Mouse (Mus musculus) midbrain, postnatal 0 days (tissue): ENCODE results near the gene Hmgn1. TPM values are rescaled to one million over a fixed set of nuclear protein-coding genes. Genes with fewer than 3 reads are reported as not detected.

Experiments used
- ATAC-seq: fragments of 200-750 bp; cut with Nextera tagmentation; 2 replicates; pipeline ENCODE4 v1.8.0; 2017; ENCODE audit warnings: moderate number of reproducible peaks, mild to moderate bottlenecking, moderate TSS enrichment, moderate library complexity; ENCODE audit not compliant: low FRiP score
- DNase-seq: peaks from one replicate; pipeline ENCODE4 v3.0.0-alpha.2; 2015; ENCODE audit warnings: low spot score
- H3K27ac ChIP-seq: fragments of 300-500 bp; sonication (generic); 2 replicates; pipeline ENCODE4 v1.5.1; 2014; ENCODE audit warnings: low read depth, mild to moderate bottlenecking, low read length, mixed read lengths
- H3K27me3 ChIP-seq: fragments of 300-500 bp; sonication (generic); 2 replicates; pipeline ENCODE4 v1.6.1; 2014; ENCODE audit warnings: low read length, control low read depth, mixed read lengths; ENCODE audit not compliant: insufficient read depth
- H3K36me3 ChIP-seq: fragments of 300-500 bp; sonication (generic); 2 replicates; pipeline ENCODE4 v1.6.1; 2014; ENCODE audit warnings: low read length, control low read depth, mixed read lengths; ENCODE audit not compliant: insufficient read depth
- H3K4me1 ChIP-seq: fragments of 300-500 bp; sonication (generic); 2 replicates; pipeline ENCODE4 v1.6.1; 2014; ENCODE audit warnings: mild to moderate bottlenecking, control low read depth, antibody characterized with exemption, low read length, mixed read lengths; ENCODE audit not compliant: insufficient read depth
- H3K4me2 ChIP-seq: fragments of 300-500 bp; sonication (generic); 2 replicates; pipeline ENCODE4 v1.6.1; 2014; ENCODE audit warnings: low read depth, mild to moderate bottlenecking, low read length, mixed read lengths; ENCODE audit not compliant: poor library complexity, severe bottlenecking
- H3K4me3 ChIP-seq: fragments of 300-500 bp; sonication (generic); 2 replicates; pipeline ENCODE4 v1.5.1; 2014; ENCODE audit warnings: low read depth, mild to moderate bottlenecking, low read length, moderate library complexity
- H3K9ac ChIP-seq: fragments of 300-500 bp; sonication (generic); replicated peaks from 2 replicates; pipeline ENCODE4 v1.6.1; 2014; ENCODE audit warnings: mild to moderate bottlenecking, low read length, moderate library complexity, mixed read lengths; ENCODE audit not compliant: poor library complexity, severe bottlenecking
- H3K9me3 ChIP-seq: fragments of 300-500 bp; sonication (generic); 2 replicates; pipeline ENCODE4 v1.6.1; 2016; ENCODE audit warnings: low read length, control low read depth
- CTCF ChIP-seq: IDR thresholded peaks from 2 replicates; pipeline ENCODE4 v1.5.1; 2016; ENCODE audit warnings: antibody characterized with exemption, mild to moderate bottlenecking
- WGBS: fragments of 180-500 bp; shearing (Covaris S2); extraction: QIAGEN DNeasy Blood & Tissue Kit; methylation state at CpG from one replicate; pipeline ENCODE4 v1.1.7; 2014; 5-methylcytosine and 5-hydroxymethylcytosine counted together
- polyA plus RNA-seq: library from polyadenylated mRNA; unstranded; fragments of >200 nt; fragmentation: Nextera tagmentation; extraction: Ambion mirVana; gene quantifications from 2 replicates; pipeline ENCODE4 v1.2.1, GENCODE M21; 2015
- total RNA-seq: library from RNA; depleted of rRNA; stranded (reverse); fragments of >200 nt; gene quantifications from 2 replicates; pipeline ENCODE4 v1.2.3, GENCODE M21; 2014

Gene Hmgn1
- total and polyA plus RNA-seq, 2 experiments from 2014 or later = 106 to 202 TPM

- no peaks in the 10 kb centered on the region for H3K27me3 ChIP-seq
- no peak for TF ChIP-seq CTCF
- no peaks in the 10 kb centered on the region for H3K4me1 ChIP-seq
- H3K4me2 ChIP-seq = no peak overlapping the region
- 97% methylated on average over 2 of the region's 2 CpGs for WGBS
- H3K9ac ChIP-seq = no peak overlapping the region
- ATAC-seq = no peak
- H3K9me3 ChIP-seq = no peaks in the 10 kb centered on the region
- H3K36me3 ChIP-seq = peaks cover 28% of the 10 kb centered on the region
- H3K4me3 ChIP-seq = no peak overlapping the region
- no peak overlapping the region for H3K27ac ChIP-seq
- DNase-seq = no peak
Observed at GRCm38 (mm10) chr16:96154476-96154875, 26.9 kb upstream of the Hmgn1 start.

DNA sequence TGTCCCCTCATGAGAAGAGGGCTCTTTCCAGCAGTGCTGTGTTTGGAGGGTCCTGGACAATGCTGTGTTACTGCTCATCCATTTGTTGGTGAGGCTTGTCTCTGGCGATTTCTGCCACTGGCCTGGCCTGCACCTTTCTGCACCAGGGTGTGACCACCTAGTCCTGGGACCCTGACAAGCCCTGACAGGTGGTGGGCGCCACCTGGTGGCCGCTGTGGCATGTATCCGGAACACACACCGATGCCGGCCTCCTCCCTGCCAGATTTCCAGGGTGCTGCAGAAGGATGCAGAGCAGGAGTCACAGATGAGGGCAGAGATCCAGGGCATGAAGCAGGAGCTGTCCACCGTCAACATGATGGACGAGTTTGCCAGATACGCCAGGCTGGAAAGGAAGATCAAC lies 24.0 kb upstream of the Hmgn1 start:
- Histone ChIP-seq H3K4me2 (no peak overlapping the region), H3K9me3 (no peaks in the 10 kb centered on the region), H3K4me3 (no peak overlapping the region), H3K27ac (no peak overlapping the region), H3K36me3 (peaks cover 21% of the 10 kb centered on the region), H3K9ac (no peak overlapping the region), H3K27me3 (no peaks in the 10 kb centered on the region), H3K4me1 (peaks cover under 1% of the 10 kb centered on the region; the same call in 1 of the 2 replicates)
- 0 out of 2 replicates have a peak, but pooled peaks have one; percentile 20 for ATAC-seq
- peak; percentile 85 for TF ChIP-seq CTCF
- peak; percentile 65 for DNase-seq
- 22% methylated on average over 9 of the region's 9 CpGs for WGBS

DNA sequence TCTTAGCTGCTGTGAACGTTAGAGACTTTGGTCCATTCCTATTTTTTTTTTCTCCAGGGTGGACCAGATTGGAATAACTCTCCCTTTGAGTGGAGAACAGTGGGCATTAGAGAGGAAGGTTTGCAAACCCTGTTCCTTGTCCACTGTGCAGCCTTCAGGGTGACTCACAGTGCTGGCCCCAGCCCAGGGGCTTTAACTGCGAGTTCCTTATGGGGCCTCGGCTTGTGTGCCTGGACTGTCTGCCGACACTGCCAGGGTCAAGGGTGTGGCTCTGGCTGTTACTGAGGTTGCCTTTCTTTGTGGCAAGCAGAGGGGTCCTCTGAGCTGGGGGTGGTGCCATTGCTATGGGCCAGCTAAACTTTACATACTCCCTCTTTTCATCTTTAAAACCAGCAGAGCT lies 23.5 kb upstream of the Hmgn1 start:
- Histone ChIP-seq H3K4me1 (peaks cover 6% of the 10 kb centered on the region; the same call in 1 of the 2 replicates), H3K36me3 (peaks cover 19% of the 10 kb centered on the region), H3K4me3 (no peak overlapping the region), H3K27ac (no peak overlapping the region), H3K9me3 (no peaks in the 10 kb centered on the region), H3K4me2 (no peak overlapping the region), H3K9ac (no peak overlapping the region), H3K27me3 (no peaks in the 10 kb centered on the region)
- ATAC-seq (no peak), DNase-seq (no peak)
- 77% methylated on average over 4 of the region's 4 CpGs for WGBS
- TF ChIP-seq CTCF = no peak

DNA sequence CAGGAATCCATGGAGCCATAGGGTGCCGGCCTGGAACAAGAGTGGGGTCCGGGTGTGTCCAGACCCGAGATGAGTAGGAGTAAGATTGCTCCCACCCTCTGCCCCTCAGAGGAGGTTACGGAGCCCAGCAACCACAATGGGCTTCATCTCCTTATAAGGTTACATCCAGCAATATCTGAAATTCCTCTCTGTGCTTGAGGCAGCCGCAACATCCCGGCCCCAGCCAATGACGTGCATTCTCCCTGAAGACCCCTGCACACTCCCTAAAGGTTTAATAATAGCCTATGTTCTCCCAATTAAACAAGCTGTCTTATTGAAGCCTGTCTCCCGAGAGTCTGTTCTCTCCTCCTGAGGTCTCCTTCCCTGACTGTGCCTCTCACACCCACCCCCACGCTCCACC lies 21.8 kb upstream of the Hmgn1 start:
- H3K4me1 ChIP-seq = peaks cover 8% of the 10 kb centered on the region; the same call in 1 of the 2 replicates
- H3K36me3 ChIP-seq = peaks cover 14% of the 10 kb centered on the region
- ATAC-seq (no peak), DNase-seq (no peak)
- H3K9ac ChIP-seq = no peak overlapping the region
- no peaks in the 10 kb centered on the region for H3K9me3 ChIP-seq
- H3K27me3 ChIP-seq = no peaks in the 10 kb centered on the region
- H3K4me3 ChIP-seq = no peak overlapping the region
- WGBS = 81% methylated on average over 9 of the region's 9 CpGs
- H3K27ac ChIP-seq = no peak overlapping the region
- no peak overlapping the region for H3K4me2 ChIP-seq
- no peak for TF ChIP-seq CTCF

DNA sequence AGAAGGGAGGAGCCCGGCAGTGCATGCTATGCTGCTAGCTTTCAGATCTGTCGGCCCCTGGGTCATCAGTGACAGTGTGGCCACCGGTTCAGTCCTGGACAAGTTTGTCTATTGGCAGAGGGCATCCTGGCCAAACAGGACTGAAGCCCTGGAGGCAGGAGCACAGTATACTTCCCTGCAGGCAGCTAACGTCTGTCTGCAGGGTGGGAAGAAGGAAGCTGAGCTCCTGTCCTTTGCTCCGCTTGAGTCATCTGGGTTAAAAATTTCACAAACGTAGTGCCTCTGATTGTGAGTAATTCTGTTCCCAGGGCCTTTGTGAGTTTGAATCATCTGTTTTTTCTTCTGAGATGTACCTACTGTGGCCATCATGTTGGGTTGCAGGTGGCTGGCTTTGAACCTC lies 21.3 kb upstream of the Hmgn1 start:
- WGBS = 87% methylated on average over 6 of the region's 6 CpGs
- Histone ChIP-seq H3K27ac (no peak overlapping the region), H3K9me3 (no peaks in the 10 kb centered on the region), H3K4me3 (no peak overlapping the region), H3K4me1 (peaks cover 8% of the 10 kb centered on the region; the same call in 1 of the 2 replicates), H3K9ac (no peak overlapping the region), H3K36me3 (peaks cover 9% of the 10 kb centered on the region), H3K4me2 (no peak overlapping the region), H3K27me3 (no peaks in the 10 kb centered on the region)
- TF ChIP-seq CTCF = no peak
- no peak for ATAC-seq
- DNase-seq = no peak

DNA sequence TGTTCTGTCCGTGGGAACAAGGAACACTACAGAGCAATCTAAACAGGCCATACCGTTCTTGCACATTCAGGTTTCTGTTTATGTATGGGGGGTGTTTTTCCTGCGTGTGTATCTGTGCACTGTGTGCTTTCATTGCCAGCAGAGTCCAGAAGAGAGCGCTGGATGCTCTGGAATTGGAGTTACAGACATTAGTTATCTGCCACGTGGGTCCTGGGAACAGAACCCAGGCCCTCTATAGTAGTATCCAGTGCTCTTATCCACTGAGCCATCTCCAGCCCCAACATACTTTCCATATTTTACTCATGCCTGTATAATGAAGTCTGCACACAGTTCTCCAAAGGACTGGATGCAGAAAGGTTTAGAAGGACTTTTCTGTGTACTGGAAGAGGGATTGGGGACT lies 18.3 kb upstream of the Hmgn1 start:
- Histone ChIP-seq H3K4me2 (peak overlapping the region; percentile 76), H3K4me1 (peaks cover 8% of the 10 kb centered on the region; the same call in 1 of the 2 replicates), H3K36me3 (no peaks in the 10 kb centered on the region), H3K9ac (peak overlapping the region; percentile 75), H3K27ac (peak overlapping the region; percentile 77), H3K4me3 (peak overlapping the region; percentile 65), H3K27me3 (no peaks in the 10 kb centered on the region), H3K9me3 (no peaks in the 10 kb centered on the region)
- ATAC-seq = no peak; the same call in 1 of the 2 replicates
- DNase-seq = peak; percentile 27
- peak; percentile 43 for TF ChIP-seq CTCF
- 0% methylated on average over 5 of the region's 5 CpGs for WGBS
